Mouse (Mus musculus) ES-CJ7 (cell line): ENCODE measurements around the gene F2r.
A peak's percentile ranks its signal among the peaks of the same experiment; 100 is the strongest.

Experiments used
- DNase-seq: peaks from one replicate; pipeline ENCODE4 v3.0.0; 2011; ENCODE audit warnings: low read depth, low spot score

Gene F2r

DNA sequence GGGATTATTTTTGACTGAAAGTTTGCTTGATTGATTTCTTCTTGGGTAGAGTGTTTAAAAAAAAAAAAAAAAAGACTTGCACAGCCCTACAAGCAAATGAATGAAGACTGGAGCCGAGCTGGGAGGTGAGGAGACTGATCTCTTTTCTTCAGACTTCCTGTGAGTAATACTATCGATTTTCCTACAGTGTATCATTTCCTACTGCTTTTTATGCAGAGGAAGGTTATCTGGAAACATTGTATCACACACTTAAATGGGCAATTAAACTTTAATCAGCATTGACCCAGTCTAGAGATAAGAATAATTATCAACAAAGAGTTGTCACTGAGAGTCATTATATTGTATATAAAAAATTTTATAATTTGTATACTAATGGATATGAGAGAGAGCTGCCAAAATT, 12.5 kb upstream of the F2r start:
- DNase-seq, result no peak

DNA sequence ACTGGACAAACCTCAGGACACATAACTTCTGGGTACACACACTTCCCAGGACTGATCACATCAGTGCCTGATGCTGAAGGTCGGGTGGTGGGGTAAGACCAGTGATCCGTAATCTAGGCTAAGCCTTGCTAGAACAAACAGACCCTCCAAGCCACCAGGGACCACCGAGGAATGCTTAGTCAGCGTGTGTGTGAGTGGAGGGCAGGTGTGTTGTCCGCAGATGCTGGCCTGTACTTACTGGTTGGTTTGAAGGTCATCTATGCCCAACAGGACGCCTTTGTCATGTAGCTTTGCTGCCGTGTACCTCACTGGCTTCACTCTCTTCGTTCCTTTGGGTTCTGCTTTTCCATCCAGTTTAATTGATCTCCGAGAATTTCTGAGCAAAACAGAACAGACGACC, 11.5 kb upstream of the F2r start:
- DNase-seq, result peak; percentile 28

GRCm38 (mm10) chr13:95626696-95627095, 8.4 kb upstream of the F2r start:
- DNase-seq, result peak; percentile 31

DNA sequence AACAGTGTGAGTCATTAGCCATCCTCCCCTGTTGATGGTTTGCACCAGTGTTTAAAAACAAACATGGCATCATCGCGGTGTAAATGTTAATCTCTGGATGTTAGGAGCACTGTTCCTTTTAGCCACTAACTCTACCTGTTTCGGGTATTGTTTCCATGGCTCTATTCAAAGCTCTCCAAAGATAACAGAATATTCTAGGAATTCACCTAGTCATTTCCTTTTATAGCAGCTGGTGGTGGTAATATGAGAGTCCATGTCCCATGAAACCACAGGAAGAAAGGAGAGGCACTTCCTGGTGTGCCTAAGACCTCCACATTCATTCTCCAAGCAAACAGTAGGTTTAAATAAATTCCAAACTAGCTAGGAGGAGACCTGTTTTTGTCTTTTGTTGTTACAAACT, 4.8 kb upstream of the F2r start:
- no peak for DNase-seq

- DNase-seq, result no peak
Observed at GRCm38 (mm10) chr13:95621563-95621962, 3.3 kb upstream of the F2r start.

DNA sequence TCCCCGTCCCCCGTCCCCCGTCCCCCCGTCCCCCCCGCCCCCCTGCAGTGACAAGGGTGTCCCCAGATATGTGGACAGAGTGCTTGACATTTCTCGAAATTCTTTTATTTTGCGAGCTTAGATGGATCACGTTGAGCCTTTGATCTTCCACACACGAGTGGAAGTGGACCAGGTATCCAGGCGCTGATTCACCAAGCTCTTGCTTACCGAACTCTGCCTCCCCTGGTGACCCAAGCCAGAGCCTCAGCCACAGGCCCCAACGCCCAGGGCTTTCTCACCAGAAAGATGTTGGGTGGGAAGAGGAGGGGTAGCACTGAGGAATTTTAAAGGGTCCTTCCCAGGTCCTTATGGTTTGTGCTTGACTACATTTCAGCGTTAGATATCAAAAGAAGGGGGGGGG, 572 bp upstream of the F2r start:
- no peak for DNase-seq

- DNase-seq, result no peak
Observed at GRCm38 (mm10) chr13:95617671-95618171, 566 bp downstream of the F2r start.

GRCm38 (mm10) chr13:95617082-95617670, 1.1 kb downstream of the F2r start:
- DNase-seq, result no peak

DNA sequence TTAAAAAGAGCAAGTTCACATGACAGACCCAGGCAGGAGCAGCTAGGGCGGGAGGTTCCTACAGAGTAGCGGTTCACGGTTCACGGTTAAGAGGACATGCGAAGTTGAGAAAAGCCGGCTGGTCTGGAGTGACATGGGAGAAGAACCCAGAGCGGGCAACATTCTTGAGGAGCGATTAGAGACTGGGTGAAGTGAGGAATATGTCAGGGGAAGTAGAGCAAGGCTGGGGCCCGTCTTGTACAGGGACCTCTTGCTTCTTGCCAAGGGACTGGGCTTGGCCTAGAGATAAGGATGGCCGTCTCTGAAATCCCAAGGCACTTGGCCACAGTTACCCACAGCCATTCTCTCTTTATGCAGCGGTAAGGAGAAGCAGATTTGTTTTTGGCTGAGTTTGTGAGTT, 1.8 kb downstream of the F2r start:
- no peak for DNase-seq

DNA sequence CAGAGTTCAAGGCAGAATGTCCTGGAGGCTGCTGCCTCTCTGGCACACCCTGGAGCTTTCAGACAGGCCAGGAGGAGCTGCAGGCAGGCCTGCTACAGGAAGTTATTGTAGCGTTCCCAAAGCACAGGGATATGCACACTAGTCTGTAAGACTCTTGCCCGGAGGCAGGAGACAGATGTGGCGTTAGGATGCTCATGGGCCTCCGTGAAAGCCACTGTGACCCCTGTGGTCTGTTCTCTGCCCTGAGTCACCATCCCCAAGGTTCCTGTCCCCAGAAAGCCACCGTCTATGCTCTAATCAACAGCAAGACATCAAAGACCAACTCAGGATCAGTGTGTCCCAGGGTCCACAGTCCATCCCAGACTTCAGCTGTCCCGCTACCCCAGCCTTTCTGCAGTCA, 3.5 kb downstream of the F2r start:
- DNase-seq, result no peak

DNA sequence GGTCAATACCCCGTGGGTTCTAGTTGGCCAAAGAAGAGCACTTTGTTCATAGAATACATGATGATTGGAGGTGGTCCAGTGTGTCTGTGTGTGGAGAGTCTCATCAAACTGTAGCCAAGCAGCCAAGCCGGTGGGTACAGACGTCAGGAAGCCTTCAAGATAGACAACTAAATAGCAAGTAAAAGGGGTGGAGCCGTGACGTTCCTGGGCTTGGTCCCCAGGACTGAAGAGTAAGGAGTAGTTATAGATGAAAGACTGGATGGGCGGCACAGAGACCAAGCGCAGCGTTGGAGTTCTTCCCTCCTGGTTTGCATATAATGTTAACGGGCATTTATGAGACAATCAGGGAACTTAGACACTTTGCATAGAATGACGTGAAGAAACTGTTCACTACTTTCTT, 6.0 kb downstream of the F2r start:
- no peak for DNase-seq

DNA sequence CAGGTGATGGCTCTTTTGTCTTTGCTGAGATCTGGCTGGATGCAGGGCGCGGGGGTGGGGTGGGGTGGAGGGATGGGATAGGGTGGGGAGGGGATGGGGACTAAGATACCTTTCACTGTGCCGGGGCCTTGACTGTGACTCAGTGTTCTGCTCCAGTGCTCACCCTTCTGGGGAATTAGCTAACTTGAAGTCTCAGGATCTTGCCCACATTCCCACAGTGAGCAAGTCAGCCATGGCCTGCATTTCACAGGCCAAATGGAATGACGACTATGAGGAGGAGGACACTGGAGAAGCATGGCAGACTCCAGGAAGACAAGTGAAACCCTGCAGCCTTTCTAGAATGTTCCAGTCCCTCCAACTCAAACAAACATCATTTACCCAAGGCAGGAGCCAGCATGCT, 6.5 kb downstream of the F2r start:
- no peak for DNase-seq

- no peak for DNase-seq
Observed at GRCm38 (mm10) chr13:95610786-95611562, 7.3 kb downstream of the F2r start.

- DNase-seq, result no peak
Observed at GRCm38 (mm10) chr13:95609088-95609420, 9.2 kb downstream of the F2r start.

GRCm38 (mm10) chr13:95608416-95609087, 9.7 kb downstream of the F2r start:
- DNase-seq, result no peak

DNA sequence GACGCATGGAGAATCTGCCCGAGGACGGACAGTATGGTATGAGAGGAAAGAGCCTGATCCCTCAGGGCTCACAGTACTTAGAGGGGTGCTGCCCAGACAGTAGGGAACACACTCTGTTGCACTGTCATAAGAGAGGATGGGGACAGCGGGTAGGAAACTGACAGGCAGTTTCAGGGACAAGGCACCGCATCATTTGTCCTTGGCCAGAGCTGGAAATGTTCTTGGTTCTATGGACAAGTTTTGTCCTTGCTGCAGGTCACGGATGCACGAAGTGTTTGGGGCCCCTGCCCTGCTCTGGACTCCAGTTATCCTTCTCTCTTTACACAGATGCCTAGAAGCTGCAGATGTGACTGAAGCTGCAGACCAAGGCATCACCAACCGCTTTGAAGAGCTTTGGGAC, 11.3 kb downstream of the F2r start:
- DNase-seq, result no peak

GRCm38 (mm10) chr13:95604288-95604687, 14.0 kb downstream of the F2r start:
- DNase-seq, result no peak

- DNase-seq, result peak; percentile 62
Observed at GRCm38 (mm10) chr13:95599833-95600359, 18.4 kb downstream of the F2r start.

GRCm38 (mm10) chr13:95598232-95598920, 19.9 kb downstream of the F2r start:
- DNase-seq, result peak; percentile 41

DNA sequence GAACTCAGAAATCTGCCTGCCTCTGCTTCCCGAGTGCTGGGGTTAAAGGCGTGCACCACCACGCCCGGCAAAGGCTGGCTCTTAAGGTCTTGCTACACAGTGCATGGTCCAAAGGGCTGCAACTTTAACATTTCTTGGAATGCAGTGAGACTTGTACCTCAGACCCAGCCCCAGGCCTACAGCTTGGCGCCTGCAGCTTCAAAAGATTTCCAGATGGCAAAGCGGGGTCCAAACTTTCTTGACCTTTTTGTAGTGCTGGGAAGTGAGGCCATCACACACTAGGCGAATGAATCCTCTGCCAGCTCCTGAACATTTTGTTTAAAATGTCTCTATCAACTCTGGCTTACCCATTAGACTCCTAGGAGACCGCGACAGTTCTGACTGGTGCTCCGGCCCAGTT, 20.7 kb downstream of the F2r start:
- DNase-seq, result no peak

GRCm38 (mm10) chr13:95596689-95597088, 21.6 kb downstream of the F2r start:
- DNase-seq, result no peak

- DNase-seq, result no peak
Observed at GRCm38 (mm10) chr13:95595921-95596320, 22.4 kb downstream of the F2r start.
